In the genomic region with DNA sequence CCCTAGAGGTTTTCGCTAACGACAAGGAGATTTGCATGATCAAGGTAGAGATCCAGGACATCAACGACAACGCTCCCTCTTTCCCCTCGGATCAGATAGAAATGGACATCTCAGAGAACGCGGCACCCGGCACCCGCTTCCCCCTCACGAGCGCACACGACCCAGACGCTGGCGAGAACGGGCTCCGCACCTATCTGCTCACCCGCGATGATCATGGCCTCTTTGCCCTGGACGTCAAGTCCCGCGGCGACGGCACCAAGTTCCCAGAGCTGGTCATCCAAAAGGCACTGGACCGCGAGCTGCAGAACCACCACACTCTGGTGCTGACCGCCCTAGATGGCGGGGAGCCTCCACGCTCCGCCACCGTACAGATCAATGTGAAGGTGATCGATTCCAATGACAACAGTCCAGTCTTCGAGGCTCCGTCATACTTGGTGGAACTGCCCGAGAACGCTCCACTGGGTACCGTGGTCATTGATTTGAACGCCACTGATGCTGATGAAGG, we compare ENCODE assay signal across 8 mouse cellular contexts. TPM values are rescaled to one million over a fixed set of nuclear protein-coding genes. Genes with fewer than 3 reads are reported as not detected.
DNase-seq lines count a peak whose midpoint lies in the region; ATAC-seq and TF ChIP-seq lines count a peak whose summit lies in the region.

No protein-coding gene starts in this region.

- H3K27me3 ChIP-seq in thymus, adult 2 months (ENCODE audit: control insufficient read depth, insufficient read depth, low read length): peaks cover 13% of the 10 kb centered on the region; the same call in 1 of the 2 replicates
- H3K27me3 ChIP-seq in intestine, embryonic 15.5 days (replicated peaks): peaks cover 38% of the 10 kb centered on the region
- H3K27me3 ChIP-seq in midbrain, embryonic 11.5 days (ENCODE audit: control insufficient read depth, insufficient read depth, low read length): peaks cover 26% of the 10 kb centered on the region

- peak overlapping the region; percentile 87 for H3K4me2 ChIP-seq in intestine, embryonic 15.5 days (replicated peaks)
- peak overlapping the region; percentile 88 for H3K4me2 ChIP-seq in midbrain, embryonic 11.5 days

- peaks cover 9% of the 10 kb centered on the region for H3K4me1 ChIP-seq in thymus, adult 2 months (replicated peaks; ENCODE audit: control insufficient read depth, insufficient read depth, low read length)
- peaks cover 18% of the 10 kb centered on the region for H3K4me1 ChIP-seq in intestine, embryonic 15.5 days (replicated peaks)
- peaks cover 7% of the 10 kb centered on the region; the same call in 1 of the 2 replicates for H3K4me1 ChIP-seq in midbrain, embryonic 11.5 days (ENCODE audit: control insufficient read depth, insufficient read depth, low read length)

- 13% methylated on average over 37 of the region's 37 CpGs for WGBS in thymus, adult 2 months
- WGBS in intestine, embryonic 15.5 days: 7% methylated on average over 37 of the region's 37 CpGs
- WGBS in midbrain, embryonic 11.5 days: 4% methylated on average over 37 of the region's 37 CpGs

- no peak for TF ChIP-seq POLR2A in thymus, adult 2 months (IDR thresholded peaks at IDR 0.05; ENCODE audit: control insufficient read depth, extremely low read depth, insufficient read depth, low read length, poor library complexity)

- ATAC-seq in intestine, embryonic 15.5 days: no peak
- ATAC-seq in midbrain, embryonic 11.5 days (ENCODE audit: low FRiP score): no peak
- no peak for ATAC-seq in CD4-positive, CD25-positive, alpha-beta regulatory T cell, adult 4 months

- H3K36me3 ChIP-seq in thymus, adult 2 months (ENCODE audit: control insufficient read depth, insufficient read depth, low read length): no peaks in the 10 kb centered on the region
- no peaks in the 10 kb centered on the region for H3K36me3 ChIP-seq in intestine, embryonic 15.5 days
- no peaks in the 10 kb centered on the region for H3K36me3 ChIP-seq in midbrain, embryonic 11.5 days (ENCODE audit: control insufficient read depth, insufficient read depth, low read length)

- H3K9ac ChIP-seq in intestine, embryonic 15.5 days: no peak overlapping the region
- H3K9ac ChIP-seq in midbrain, embryonic 11.5 days (ENCODE audit: low read length): peak overlapping the region; percentile 58

- H3K4me3 ChIP-seq in thymus, adult 2 months (ENCODE audit: control insufficient read depth, insufficient read depth, low read length): peak overlapping the region; percentile 7; the same call in 1 of the 2 replicates
- H3K4me3 ChIP-seq in intestine, embryonic 15.5 days (replicated peaks): peak overlapping the region; percentile 50
- peak overlapping the region; percentile 53 for H3K4me3 ChIP-seq in midbrain, embryonic 11.5 days (ENCODE audit: low read depth, low read length)

- H3K9me3 ChIP-seq in intestine, embryonic 15.5 days: no peaks in the 10 kb centered on the region
- no peaks in the 10 kb centered on the region for H3K9me3 ChIP-seq in midbrain, embryonic 11.5 days (ENCODE audit: control insufficient read depth, low read length)

- no peak for TF ChIP-seq CTCF in thymus, adult 2 months (IDR thresholded peaks at IDR 0.05; ENCODE audit: borderline replicate concordance, control insufficient read depth, extremely low read depth, insufficient read depth, low read length, poor library complexity)

- H3K27ac ChIP-seq in thymus, adult 2 months (ENCODE audit: control insufficient read depth, insufficient read depth, low read length): no peak overlapping the region
- H3K27ac ChIP-seq in intestine, embryonic 15.5 days: no peak overlapping the region
- H3K27ac ChIP-seq in midbrain, embryonic 11.5 days (ENCODE audit: low read depth, low read length): no peak overlapping the region

- peak; percentile 10 to 33 for DNase-seq in frontal cortex, postnatal 10 days (ENCODE audit: low spot score in 2 of 2)
- DNase-seq in frontal cortex, postnatal 36 days (ENCODE audit: low spot score in 2 of 2): no peak
- DNase-seq in thymus, adult 2 months: no peak
- DNase-seq in thymus, adult 18-20 months: no peak
- peak; percentile 97 for DNase-seq in midbrain, embryonic 11.5 days (ENCODE audit: low spot score, missing footprints)
- no peak for DNase-seq in thymus, postnatal 0 days (ENCODE audit: low spot score)

RNA-seq across cellular contexts. Expression of a gene that starts 3.1 kb away (rescaled TPM):
- polyA plus RNA-seq in thymus, adult 2 months (2012; rRNA removed): 0.63 and 0.70 TPM in 2 replicates
- 4.9 and 5.3 TPM in 2 replicates for polyA plus RNA-seq in intestine, embryonic 15.5 days (2015; fragmentation: Nextera tagmentation; extraction: Ambion mirVana)
- polyA plus RNA-seq in midbrain, embryonic 11.5 days (2014; fragmentation: Nextera tagmentation; extraction: Ambion mirVana): 3.3 and 4.3 TPM in 2 replicates
- under 1 TPM; 0.13 TPM for polyA plus RNA-seq in CD4-positive, CD25-positive, alpha-beta regulatory T cell, adult 4 months (2017; shearing (Covaris generic))
- polyA plus RNA-seq in thymus, postnatal 0 days (2015; fragmentation: Nextera tagmentation; extraction: Ambion mirVana): 0.75 and 0.83 TPM in 2 replicates

Comparison
In these comparisons a context has a peak if more than half of its experiments do, and no peak if none do; other contexts are left out.
1. DNase-seq: peak in frontal cortex, postnatal 10 days (2 of 2) and midbrain, embryonic 11.5 days (single experiment); none in frontal cortex, postnatal 36 days (0 of 2), thymus, adult 2 months (single experiment), thymus, adult 18-20 months (0 of 2) and thymus, postnatal 0 days (single experiment).
2. Peak in every context shown above with its lines, with median percentiles within 50 percentile points of each other: H3K4me3 ChIP-seq.